Mouse (Mus musculus): ENCODE measurements around the gene Atm. TPM values are rescaled to one million over a fixed set of nuclear protein-coding genes. Genes with fewer than 3 reads are reported as not detected.
A peak's percentile ranks its signal among the peaks of the same experiment; 100 is the strongest.

Gene Atm
- polyA plus RNA-seq, 1 experiment from 2014 or later = 4.2 TPM

GRCm38 (mm10) chr9:53390136-53390535 is 146.4 kb downstream of the Atm start:
- no peaks in the 10 kb centered on the region for H3K9me3 ChIP-seq (ENCODE audit: control insufficient read depth)
- TF ChIP-seq CTCF (IDR thresholded peaks at IDR 0.05; ENCODE audit: low read depth) = no peak
- no peak overlapping the region for H3K4me2 ChIP-seq (replicated peaks; ENCODE audit: low read depth)
- H3K27me3 ChIP-seq (replicated peaks; ENCODE audit: control insufficient read depth, insufficient read depth, low read length) = no peaks in the 10 kb centered on the region
- H3K36me3 ChIP-seq (ENCODE audit: control insufficient read depth, insufficient read depth) = peaks cover 17% of the 10 kb centered on the region; the same call in 1 of the 2 replicates
- ATAC-seq = 0 out of 2 replicates have a peak, but pooled peaks have one; percentile 31
- H3K4me1 ChIP-seq (replicated peaks; ENCODE audit: control insufficient read depth, insufficient read depth, low read length) = 0 out of 2 replicates have a peak, but pooled peaks cover 4% of the 10 kb centered on the region
- 65% methylated on average over 7 of the region's 7 CpGs for WGBS
- H3K9ac ChIP-seq (ENCODE audit: low read depth, low read length) = no peak overlapping the region
- no peak overlapping the region for H3K4me3 ChIP-seq (ENCODE audit: low read depth, low read length)
- no peak overlapping the region for H3K27ac ChIP-seq (ENCODE audit: low read depth, low read length)

Small RNA genes lying within 50 kb of the gene (microRNA-seq; reads per million reads assigned to microRNA genes)
- not detected for gene Mir130c

Other genes with a start within 250 kb of the Atm start
- 2.4 and 3.1 TPM in 2 replicates for gene Exph5, start 235.1 kb downstream of the Atm start, polyA plus RNA-seq (2015; fragmentation: Nextera tagmentation; extraction: Ambion mirVana)
- 10.5 and 11.7 TPM in 2 replicates for gene Kdelc2, start 152.7 kb downstream of the Atm start, polyA plus RNA-seq (2015; fragmentation: Nextera tagmentation; extraction: Ambion mirVana)
- gene 4930550C14Rik, start 134.4 kb downstream of the Atm start, polyA plus RNA-seq (2015; fragmentation: Nextera tagmentation; extraction: Ambion mirVana) = 0.26 and 0.58 TPM in 2 replicates
- 4.2 and 4.8 TPM in 2 replicates for gene Npat, start 307 bp upstream of the Atm start, polyA plus RNA-seq (2015; fragmentation: Nextera tagmentation; extraction: Ambion mirVana)
- 204 and 207 TPM in 2 replicates for gene Acat1, start 73.6 kb upstream of the Atm start, polyA plus RNA-seq (2015; fragmentation: Nextera tagmentation; extraction: Ambion mirVana)
- gene Cul5, start 133.3 kb upstream of the Atm start, polyA plus RNA-seq (2015; fragmentation: Nextera tagmentation; extraction: Ambion mirVana) = 19.0 and 20.2 TPM in 2 replicates
- 0.25 and 0.33 TPM in 2 replicates for gene Rab39, start 169.5 kb upstream of the Atm start, polyA plus RNA-seq (2015; fragmentation: Nextera tagmentation; extraction: Ambion mirVana)
- gene Slc35f2, start 234.8 kb upstream of the Atm start, polyA plus RNA-seq (2015; fragmentation: Nextera tagmentation; extraction: Ambion mirVana) = 32.9 and 33.1 TPM in 2 replicates

Measured in intestine, postnatal 0 days (tissue).